Mouse (Mus musculus) NIH3T3 (cell line): ENCODE results near the gene Ccndbp1.
"Not testable (repeated sequence)": the region's sequence is repeated elsewhere in the genome, so short reads cannot be mapped to it uniquely, and the experiment has no call there.

Source experiments
- DNase-seq: peaks from one replicate; pipeline ENCODE4 v3.0.0-alpha.2; 2012; ENCODE audit warnings: low read depth

The Ccndbp1 gene

DNA sequence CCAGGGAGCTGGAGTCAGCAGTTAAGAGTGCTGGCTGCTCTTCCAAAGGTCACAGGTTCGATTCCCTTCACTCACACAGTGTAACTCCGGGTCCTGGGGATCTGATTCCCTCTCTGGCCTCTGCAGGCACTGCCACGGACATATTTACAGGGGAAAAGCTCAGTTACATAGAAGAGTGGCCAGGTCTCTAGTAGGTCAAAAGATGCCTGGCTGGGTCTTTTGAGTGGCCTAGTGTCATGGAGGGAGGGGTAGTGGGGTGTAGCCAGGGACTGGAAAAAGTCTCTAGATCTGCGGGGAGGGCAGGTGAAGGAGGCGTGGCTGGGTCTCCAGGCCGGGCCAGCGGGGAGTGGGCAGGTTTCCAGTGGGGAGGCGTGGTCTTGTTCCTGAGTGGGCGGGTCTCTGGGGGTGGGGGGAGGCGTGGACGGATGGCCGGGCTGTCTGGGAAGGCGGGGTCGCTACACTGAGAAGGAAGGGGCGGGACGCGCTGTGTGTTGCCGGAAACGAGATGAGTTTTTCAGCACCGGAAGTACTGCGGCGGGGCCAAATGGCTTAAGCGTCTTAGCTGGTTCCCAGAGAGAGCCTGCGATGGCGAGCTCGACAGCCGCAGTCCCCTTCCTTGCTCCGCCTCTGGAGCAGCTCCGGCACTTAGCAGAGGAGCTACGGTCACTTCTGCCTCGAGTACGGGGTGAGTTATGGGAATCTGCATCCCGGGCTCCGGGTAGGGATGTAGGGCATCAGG is at the start of gene Ccndbp1:
Gene Ccndbp1, plus strand, starts transcription at position 479 of the 739 bp plus-strand sequence.
- peak; percentile 96 for DNase-seq

DNA sequence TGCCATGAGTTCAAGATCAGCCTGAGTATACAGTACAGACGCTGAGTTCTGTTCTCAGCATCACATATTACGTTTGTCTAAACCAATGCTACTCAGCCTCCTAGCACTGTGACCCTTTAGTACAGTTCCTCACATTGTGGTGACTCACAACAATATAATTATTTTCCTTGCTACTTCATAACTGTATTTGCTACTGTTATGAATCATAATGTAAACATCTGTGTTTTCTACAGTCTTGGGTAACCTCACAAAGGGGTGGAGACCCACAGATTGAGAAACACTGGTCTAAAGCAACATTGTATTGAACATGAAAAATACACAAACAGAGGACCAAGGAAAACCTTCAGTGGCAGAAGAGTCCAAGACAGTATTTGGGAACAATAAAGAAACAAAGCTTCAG is 48.8 kb upstream of the Ccndbp1 start:
- peak; percentile 17 for DNase-seq

DNA sequence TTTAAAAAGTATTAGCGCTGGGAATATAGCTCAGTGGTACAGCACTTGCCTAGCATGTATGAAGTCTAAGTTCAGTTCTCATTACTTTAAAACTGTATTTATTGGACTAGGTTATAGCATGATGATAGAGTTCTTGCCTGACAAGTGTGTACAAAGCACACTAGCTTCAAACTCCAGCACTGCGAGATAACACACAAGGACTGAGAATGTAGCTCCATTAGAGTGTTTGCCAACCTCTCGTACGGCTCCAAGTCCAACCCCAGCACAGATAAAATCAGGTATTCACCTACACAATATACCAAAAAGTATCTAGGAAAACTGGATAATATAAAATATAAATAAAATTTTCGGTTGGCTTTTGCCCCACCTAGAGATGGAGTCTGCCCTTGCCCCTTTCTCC is 48.4 kb upstream of the Ccndbp1 start:
- DNase-seq: no peak

DNA sequence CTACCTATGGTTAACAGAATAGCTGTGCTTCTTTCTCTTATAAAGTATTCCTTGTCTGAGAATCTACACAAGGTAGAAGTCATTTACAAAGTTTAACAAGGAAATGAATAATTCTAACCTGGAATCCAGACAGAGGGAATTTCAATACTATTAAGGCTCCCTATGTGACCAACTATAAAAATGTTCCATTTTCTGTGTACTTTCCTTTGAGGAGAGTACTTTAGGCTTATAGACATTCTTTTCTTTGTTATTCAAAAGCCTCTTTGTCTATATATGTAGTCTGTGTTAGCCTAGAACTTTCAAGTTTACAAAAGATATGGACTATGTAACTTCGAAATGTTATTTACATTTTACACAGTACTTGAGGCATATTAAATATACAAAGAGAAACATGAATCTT is 47.9 kb upstream of the Ccndbp1 start:
- DNase-seq: no peak

DNA sequence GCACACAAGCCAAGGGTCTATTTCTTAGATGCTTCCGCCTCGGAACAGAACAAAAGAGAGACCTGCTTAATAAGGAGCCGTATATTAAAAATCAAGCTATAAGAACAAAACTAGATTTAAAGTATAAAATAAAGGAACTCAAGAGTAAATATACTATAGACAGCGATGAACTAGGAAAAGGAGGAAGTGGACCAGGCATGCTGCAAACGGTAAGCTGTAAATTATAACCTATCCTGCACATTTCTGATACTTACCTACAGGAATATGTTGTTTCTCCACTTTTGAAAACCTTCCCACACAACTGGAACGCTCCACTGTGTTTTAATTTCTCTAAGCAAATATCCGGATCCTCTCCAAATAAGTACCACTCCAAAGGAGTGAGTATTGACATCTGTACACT is 45.1 kb upstream of the Ccndbp1 start:
- DNase-seq: no peak

DNA sequence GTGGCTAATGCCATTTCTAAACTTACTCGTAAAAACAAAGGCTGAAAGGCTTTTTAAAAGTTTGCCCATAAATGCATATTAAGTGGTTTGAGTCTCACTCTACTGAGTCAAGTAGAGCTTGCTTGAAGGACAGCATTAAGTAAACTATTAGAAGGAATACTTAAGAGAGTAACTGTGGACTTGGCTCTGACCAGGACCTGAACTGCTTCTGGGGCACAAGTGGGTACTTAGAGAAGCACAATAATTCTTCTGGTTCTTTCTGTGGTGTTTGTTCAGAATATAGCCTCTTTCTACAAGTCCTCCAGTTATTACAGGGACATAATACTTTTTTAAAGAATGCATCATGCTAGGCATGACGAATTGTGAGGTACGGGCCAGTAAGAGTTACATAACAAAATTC is 42.7 kb upstream of the Ccndbp1 start:
- no peak for DNase-seq

DNA sequence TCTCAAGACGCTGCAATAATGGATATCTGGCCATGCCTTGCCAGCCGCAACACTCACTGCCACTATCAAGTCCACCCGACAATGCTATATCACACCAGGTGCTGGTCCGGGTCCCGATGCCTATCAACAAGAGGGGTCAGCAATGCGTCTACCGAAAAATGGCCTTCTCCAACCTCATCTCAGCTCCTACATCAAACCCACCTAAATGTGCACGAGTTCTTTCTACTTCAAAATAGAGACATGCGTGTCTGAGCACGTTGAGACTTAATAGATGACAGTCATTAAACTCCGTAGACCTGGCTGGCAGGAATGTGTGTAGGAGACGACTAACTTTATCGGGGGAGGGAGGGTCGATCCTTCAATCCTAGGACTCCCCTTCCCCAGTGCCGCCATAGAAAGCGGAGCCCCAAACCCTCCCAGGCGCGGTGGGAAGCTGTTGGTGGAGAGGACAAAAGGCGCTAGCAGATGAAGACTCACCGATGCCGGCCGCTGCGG is 38.1 kb upstream of the Ccndbp1 start:
- DNase-seq: no peak

DNA sequence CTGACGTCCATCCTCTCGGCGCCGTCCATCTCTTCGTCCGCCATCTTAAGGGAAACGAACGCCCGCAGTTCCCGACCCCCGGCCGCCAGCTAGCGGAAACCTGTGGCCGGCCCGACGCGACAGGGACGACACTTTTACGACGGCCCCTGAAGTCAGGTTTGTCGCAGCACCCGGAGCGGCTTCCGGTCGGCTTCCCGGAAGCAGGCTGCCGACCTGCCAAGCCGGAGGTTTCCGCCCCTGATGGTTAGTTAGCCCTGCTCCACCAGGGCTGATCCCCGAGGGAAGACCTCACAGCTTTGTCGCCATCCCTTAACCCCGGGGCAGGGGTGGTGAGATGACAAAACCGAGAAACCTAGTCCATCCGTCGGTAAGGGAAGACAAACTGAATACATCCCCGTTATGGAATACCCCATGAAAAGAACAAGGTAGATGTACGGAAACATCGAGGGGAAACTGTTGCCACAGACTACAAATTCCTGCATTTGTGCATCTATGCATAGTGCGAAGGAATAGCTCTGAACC is 37.6 kb upstream of the Ccndbp1 start, which contains the start of gene Ubr1:
Gene Ubr1, minus strand, starts transcription at position 157 of the 522 bp plus-strand sequence.
- DNase-seq: peak; percentile 81

DNA sequence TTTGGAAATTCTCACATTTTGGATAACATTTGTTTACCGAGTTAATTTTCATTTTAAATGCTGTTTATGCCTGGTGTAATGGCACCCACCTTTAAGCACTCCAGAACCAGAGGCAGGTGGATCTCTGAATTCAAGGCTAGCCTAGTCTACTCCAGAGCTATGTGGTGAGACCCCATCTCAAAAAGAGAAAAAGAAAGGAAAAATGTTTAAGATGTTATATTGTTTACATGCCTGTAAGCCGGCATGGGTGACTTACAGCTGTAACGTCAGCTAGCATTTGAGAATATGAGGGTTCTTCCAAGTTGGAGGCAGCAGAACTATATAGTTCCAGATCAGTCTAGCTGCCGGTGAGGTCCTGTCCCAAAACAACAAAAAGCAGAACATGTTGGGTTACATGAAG is 36.4 kb upstream of the Ccndbp1 start:
- no peak for DNase-seq

DNA sequence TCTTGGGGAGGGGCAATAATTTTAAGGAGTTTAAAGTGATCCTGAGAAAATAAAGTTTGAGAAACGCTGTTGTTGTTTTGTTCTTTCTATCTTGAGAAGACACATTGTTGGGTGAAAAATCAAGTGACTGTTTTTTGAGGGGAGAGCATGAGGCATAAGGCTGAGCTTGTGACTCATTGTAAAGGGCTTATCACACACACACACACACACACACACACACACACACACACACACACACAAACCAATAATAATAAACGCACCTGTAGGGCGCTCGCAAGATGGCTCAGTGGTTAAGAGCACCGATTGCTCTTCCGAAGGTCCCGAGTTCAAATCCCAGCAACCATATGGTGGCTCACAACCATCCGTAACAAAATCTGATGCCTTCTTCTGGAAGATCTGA is 35.9 kb upstream of the Ccndbp1 start:
- DNase-seq: not testable (repeated sequence)

DNA sequence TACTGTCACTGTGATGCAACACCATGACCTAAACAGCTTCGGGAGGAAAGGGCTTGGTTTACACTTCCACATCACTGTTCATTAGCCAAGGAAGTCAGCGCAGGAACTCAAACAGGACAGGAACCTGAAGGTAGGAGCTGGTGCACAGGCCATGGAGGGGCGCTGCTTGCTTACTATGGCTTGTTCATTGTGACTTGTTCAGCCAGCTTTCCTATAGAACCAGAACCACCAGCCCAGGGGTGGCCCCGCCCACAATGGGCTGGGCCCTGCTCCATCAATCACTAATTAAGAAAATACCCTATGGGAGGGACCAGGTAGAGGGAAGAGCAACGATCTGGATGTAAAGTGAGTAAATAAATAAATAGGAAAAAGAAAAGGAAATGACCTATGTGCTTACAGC is 35.2 kb upstream of the Ccndbp1 start:
- DNase-seq: peak; percentile 12

DNA sequence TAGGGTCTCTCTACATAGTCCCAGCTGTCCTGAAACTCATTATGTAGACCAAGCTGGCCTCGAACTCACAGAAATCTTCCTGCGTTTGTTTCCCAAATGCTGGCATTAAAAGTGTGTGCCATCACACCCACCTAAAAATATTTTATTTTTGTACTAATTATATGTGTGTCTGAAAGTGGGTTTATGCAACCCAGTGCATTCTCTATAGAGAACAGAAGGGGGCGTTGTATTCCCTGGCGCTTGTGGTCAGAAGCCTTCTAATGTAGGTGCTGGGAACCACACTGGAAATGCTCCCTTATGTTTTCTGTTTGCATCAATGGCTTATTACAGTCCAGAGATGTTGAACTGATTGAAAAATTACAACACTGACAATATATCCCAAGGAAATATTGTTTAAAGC is 31.9 kb upstream of the Ccndbp1 start:
- peak; percentile 65 for DNase-seq

DNA sequence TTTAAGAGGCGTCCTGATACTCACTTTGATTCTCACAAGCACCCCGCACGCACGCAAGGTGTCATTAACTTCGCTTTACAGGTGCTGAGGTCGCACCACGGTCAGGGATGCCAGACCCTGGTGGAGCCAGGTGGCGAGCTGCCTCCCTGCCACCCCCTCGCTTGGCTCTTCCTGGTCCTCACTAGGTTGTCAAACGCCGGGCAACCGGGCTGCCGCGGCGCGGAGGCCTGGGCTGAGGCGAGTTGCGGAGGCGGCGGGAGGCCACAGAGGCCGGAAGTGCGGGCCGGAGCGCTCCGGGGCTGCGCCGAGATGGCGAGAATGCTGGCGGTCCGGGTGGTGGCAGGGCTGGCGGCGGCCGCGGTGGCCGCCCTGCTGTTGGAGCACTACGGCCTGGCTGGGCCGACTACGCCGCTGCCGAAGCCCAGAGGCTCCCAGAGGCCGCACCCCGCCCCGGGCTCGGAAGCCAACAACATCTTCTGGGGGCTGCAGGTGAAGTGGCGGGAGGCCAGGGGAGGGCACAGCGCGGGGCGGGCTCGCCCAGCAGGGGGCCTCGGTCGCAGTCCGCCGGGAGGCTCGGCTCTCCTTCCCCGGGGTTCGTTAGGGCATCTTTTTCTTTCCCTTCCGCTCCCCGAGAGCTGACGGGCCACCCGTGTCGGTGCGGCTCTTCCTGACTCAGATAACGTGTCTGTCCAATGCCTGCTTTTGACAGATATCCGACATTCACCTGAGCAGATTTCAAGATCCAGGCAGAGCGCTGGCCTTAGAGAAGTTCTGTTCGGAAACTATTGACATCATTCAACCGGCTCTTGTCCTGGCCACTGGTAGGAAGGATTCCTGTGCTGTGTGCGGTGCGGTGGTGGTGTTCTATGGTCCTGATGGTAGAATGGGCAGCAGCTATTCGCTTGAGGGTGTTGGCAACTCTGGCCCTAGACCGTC is 30.9 kb upstream of the Ccndbp1 start, which contains the start of gene Tmem62:
Gene Tmem62, plus strand, starts transcription at position 28 of the 936 bp plus-strand sequence.
- DNase-seq: peak; percentile 79

DNA sequence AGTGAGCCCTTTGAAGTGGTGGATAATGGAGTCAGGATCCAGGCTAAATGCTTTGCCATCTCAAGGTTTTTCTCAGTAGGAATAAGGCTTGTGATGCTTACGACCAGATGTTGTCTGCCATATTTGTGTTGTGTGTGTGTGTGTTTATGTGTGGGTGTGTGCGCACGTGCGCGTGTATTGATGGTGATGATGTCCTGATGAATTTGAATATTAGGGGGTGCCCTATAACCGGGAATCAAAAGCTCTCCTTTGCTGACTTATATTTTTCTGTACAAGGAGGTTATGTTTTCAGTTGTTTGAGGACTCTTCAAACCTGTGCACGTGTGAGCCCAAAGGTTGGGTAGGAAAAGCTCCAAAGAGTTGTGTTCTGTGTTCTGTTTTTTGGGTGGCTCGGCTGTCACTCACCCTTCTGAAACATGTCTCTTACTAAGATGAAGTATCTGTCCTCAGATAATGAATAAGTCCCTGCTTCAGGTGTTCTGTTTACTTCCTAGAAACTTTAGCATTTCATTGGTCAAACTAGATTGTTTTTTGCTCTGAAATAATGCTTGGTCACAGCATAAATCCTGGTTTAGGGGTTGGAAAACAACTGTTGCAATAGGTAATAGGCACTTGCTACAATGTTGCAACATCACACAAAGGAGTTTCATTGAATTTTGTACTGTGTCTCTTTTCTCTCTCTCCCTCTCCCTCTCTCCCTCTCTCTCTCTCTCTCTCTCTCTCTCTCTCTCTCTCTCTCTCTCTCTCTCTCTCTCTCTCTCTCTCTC is 30.1 kb upstream of the Ccndbp1 start:
- DNase-seq: no peak

DNA sequence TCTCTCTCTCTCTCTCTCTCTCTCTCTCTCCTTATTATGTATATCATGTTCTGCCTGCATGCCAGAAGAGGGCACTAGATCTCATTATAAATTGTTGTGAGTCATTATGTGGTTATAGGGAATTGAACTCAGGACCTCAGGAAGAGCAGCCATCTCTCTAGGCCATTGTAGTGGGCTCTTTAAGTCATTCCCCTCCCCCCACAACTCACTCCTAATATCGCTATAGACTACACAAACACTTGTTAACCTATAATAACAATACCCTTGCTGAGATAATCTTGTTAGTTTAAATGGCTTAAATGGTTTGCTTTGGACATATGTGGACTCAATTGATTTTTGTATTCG is 29.5 kb upstream of the Ccndbp1 start:
- DNase-seq: peak; percentile 44

DNA sequence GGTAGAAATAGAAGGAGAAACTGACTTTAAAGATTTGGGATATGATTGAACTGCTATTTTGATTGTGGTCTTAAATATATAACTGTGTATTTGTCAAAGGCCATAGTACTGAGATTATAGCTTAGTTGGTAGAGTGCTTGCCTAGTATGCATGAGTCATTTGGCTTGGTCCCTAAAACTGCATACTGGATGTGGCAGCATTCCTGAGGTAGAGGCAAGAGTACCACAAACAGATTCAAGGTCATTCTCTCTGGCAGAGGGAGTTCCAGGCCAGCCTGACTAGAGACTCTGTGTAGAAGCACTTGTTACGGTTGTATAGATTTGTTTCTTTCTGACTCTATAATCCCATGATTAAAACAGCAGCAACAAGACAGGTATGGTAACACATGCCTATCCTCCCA is 28.4 kb upstream of the Ccndbp1 start:
- DNase-seq: peak; percentile 79

DNA sequence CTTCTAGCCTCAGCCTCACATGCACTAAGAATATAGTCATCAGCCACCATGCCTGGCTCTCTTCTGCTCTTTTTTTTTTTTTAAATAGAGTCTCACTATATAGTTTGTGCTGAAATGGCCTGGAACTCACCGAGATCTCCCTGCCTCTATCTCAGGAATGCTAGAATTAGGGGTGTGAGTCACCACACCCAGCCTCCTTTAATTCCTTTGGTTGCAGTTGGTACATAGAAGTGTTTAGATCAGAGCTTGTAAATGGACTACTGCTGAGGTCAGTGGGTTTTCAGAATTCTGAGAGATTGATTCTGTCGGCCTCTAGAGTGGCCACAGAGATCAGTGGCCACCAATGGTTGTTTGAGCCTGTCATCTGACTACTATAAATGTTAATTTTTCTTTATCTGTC is 27.3 kb upstream of the Ccndbp1 start:
- DNase-seq: peak; percentile 40

DNA sequence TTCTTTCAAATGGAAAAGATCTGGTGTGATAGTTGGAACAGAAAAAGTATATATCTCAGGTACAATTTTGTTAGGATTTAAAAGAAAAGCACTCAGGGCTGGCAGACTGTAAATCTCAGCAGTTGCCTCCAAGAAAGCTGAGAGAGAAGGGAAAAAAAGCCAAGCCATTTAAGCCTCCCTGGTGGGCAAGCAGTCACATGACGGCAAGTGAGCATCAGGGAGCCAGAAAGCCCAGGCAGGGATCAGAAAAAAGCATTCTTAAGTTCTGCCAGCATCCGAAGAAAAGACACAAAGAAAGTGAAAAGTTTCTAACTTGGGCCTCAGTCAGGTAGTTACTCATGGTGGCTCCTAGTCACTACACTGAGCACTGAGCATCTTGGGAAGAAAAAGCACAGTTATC is 24.6 kb upstream of the Ccndbp1 start:
- no peak for DNase-seq

DNA sequence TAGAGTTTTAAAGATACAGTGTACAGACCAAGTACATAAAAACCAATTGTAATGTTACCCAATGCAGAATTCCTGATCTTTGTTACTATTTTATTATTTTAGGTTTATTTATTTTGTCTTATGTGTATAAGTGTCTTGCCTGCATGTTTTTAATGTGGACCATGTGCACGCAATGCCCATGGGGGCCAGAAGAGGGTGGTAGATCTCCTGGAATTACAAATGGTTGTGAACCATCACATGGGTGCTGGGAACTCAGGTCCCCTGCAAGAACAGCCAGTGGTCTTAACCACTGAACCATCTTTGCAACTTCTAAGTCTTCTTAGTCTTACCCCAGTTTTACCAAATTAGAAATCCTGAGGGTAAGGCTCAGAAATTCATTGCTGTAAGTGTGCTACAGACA is 23.0 kb upstream of the Ccndbp1 start:
- DNase-seq: peak; percentile 27

DNA sequence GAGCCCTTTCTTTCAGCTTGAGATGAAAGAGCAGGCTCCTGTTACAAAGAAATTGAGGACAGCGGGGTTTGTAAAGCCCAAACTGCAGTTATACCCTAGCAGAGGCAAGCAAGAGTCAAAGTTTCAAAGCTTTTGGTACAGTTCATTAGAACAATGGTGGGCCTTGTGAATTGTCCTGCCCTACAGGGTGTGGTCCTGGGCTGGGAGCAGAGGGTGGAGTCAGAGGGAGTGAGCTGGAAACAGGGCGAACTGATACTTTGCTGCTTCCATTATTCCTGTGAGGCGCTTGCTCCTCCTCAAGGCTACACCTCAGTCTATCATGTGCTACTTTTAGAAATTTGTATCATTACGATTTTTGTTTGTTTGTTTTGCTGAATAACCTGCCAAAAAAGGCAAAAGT is 17.0 kb upstream of the Ccndbp1 start:
- no peak for DNase-seq

DNA sequence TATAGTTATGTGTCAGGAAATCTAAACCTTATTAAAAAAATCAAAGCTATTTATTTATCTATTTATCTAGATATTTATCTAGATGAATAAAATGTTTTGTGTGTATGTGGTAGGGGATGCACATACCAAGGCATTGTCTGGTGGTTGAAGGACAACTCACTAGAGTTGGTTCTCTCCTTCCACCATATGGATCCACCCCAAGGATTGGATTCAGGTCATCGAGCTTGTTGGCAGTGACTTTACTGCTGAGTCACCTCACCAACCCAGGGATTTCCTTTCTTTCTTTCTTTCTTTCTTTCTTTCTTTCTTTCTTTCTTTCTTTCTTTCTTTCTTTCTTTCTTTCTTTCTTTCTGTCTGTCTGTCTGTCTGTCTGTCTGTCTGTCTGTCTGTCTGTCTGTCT is 11.6 kb upstream of the Ccndbp1 start:
- DNase-seq: not testable (repeated sequence)

DNA sequence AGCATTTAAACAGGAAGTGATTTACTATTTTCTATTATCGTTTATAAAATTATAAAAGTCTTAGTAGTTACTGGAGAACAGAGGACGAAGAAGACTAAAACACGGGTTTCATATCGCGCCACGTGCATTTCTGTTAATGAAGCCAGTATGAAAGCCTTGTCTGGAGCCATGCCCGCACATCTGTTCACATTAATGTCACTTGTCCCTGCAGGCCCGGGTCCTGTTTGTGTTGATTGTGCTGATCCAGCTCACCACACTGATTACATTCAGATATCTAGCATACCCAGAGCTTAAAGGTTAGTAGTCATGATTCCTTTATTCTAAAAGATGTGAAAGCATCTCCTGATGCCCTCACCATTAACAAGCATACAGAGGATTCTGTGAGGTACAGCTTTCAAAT is 9.3 kb upstream of the Ccndbp1 start:
- DNase-seq: no peak
